Mouse (Mus musculus) lung, embryonic 14.5 days (tissue): ENCODE measurements around the gene Gm11567. TPM values are rescaled to one million over a fixed set of nuclear protein-coding genes. Genes with fewer than 3 reads are reported as not detected.

Source experiments
- ATAC-seq: fragments of 200-750 bp; cut with Nextera tagmentation; 2 replicates; pipeline ENCODE4 v1.8.0; 2017; ENCODE audit warnings: mild to moderate bottlenecking, moderate TSS enrichment, moderate library complexity; ENCODE audit not compliant: insufficient read depth
- DNase-seq: peaks from one replicate; pipeline ENCODE4 v3.0.0-alpha.2; 2015
- H3K27ac ChIP-seq: fragments of 300-500 bp; sonication (generic); 2 replicates; pipeline ENCODE4 v1.5.1; 2014; ENCODE audit warnings: low read depth, mild to moderate bottlenecking, moderate library complexity
- H3K27me3 ChIP-seq: fragments of 300-500 bp; sonication (generic); 2 replicates; pipeline ENCODE4 v1.6.1; 2014; ENCODE audit warnings: low read length, control low read depth; ENCODE audit not compliant: insufficient read depth
- H3K36me3 ChIP-seq: fragments of 300-500 bp; sonication (generic); 2 replicates; pipeline ENCODE4 v1.6.1; 2014; ENCODE audit warnings: control low read depth; ENCODE audit not compliant: insufficient read depth
- H3K4me1 ChIP-seq: fragments of 300-500 bp; sonication (generic); 2 replicates; pipeline ENCODE4 v1.6.1; 2014; ENCODE audit warnings: antibody characterized with exemption, control low read depth; ENCODE audit not compliant: insufficient read depth
- H3K4me2 ChIP-seq: fragments of 300-500 bp; sonication (generic); 2 replicates; pipeline ENCODE4 v1.6.1; 2014; ENCODE audit warnings: mild to moderate bottlenecking
- H3K4me3 ChIP-seq: fragments of 300-500 bp; sonication (generic); 2 replicates; pipeline ENCODE4 v1.5.1; 2014; ENCODE audit warnings: low read depth, low read length
- H3K9ac ChIP-seq: fragments of 300-500 bp; sonication (generic); 2 replicates; pipeline ENCODE4 v1.6.1; 2014
- H3K9me3 ChIP-seq: fragments of 300-500 bp; sonication (generic); 2 replicates; pipeline ENCODE4 v1.6.1; 2016; ENCODE audit warnings: low read depth, low read length, control low read depth
- CTCF ChIP-seq: IDR thresholded peaks from 2 replicates; pipeline ENCODE4 v1.5.1; 2016; ENCODE audit warnings: antibody characterized with exemption, low read depth
- WGBS: fragments of 180-500 bp; shearing (Covaris S2); extraction: QIAGEN DNeasy Blood & Tissue Kit; methylation state at CpG from one replicate; pipeline ENCODE4 v1.1.7; 2014; 5-methylcytosine and 5-hydroxymethylcytosine counted together
- polyA plus RNA-seq: library from polyadenylated mRNA; unstranded; fragments of >200 nt; fragmentation: Nextera tagmentation; extraction: Ambion mirVana; gene quantifications from 2 replicates; pipeline ENCODE4 v1.2.1, GENCODE M21; 2014

Gm11567 gene
- polyA plus RNA-seq, 1 experiment from 2014 or later, result not detected

GRCm38 (mm10) chr11:99907620-99908019, 28.6 kb downstream of the Gm11567 start, which contains the start of gene Krtap31-1:
Gene Krtap31-1 (plus strand): TSS chr11:99907920.
- H3K9ac ChIP-seq, result no peak within 1 kb of the TSS
- H3K4me2 ChIP-seq, result no peak within 1 kb of the TSS
- WGBS, result 77% methylated on average over 2 of the region's 2 CpGs
- H3K36me3 ChIP-seq, result no peaks in the 10 kb centered on the region
- no peaks in the 10 kb centered on the region for H3K9me3 ChIP-seq
- no peak within 1 kb of the TSS for H3K27ac ChIP-seq
- DNase-seq (no peak), ATAC-seq (no peak)
- H3K4me1 ChIP-seq, result no peaks in the 10 kb centered on the region
- H3K4me3 ChIP-seq, result no peak within 1 kb of the TSS
- TF ChIP-seq CTCF, result no peak
- no peaks in the 10 kb centered on the region for H3K27me3 ChIP-seq

- no peak within 1 kb of the TSS for H3K27ac ChIP-seq
- no peak for ATAC-seq
- 82% methylated on average over 3 of the region's 3 CpGs for WGBS
These were observed 35.5 kb downstream of the Gm11567 start, which contains the start of gene Gm11565 for GRCm38 (mm10) chr11:99914451-99914850. Gene Gm11565 (plus strand): TSS chr11:99914751.

More at GRCm38 (mm10) chr11:99914451-99914850, 35.5 kb downstream of the Gm11567 start, which contains the start of gene Gm11565:
- DNase-seq, result no peak
- no peak for TF ChIP-seq CTCF
- Histone ChIP-seq H3K4me3 (no peak within 1 kb of the TSS), H3K4me2 (no peak within 1 kb of the TSS), H3K27me3 (no peaks in the 10 kb centered on the region), H3K36me3 (no peaks in the 10 kb centered on the region), H3K9me3 (no peaks in the 10 kb centered on the region), H3K9ac (no peak within 1 kb of the TSS), H3K4me1 (no peaks in the 10 kb centered on the region)

Other genes with a start within 250 kb of the Gm11567 start
- not detected in 2 replicates for gene Krtap4-2, start 244.1 kb upstream of the Gm11567 start, polyA plus RNA-seq
- not detected in 2 replicates for gene Krtap4-7, start 235.1 kb upstream of the Gm11567 start, polyA plus RNA-seq
- gene Gm11555, start 229.0 kb upstream of the Gm11567 start, polyA plus RNA-seq, result not detected in 2 replicates
- gene Gm11563, start 220.2 kb upstream of the Gm11567 start, polyA plus RNA-seq, result not detected in 2 replicates
- not detected in 2 replicates for gene Krtap4-6, start 213.2 kb upstream of the Gm11567 start, polyA plus RNA-seq
- not detected in 2 replicates for gene Gm14190, start 188.4 kb upstream of the Gm11567 start, polyA plus RNA-seq
- not detected in 2 replicates for gene Gm14180, start 144.9 kb upstream of the Gm11567 start, polyA plus RNA-seq
- not detected in 2 replicates for gene Gm11595, start 106.3 kb upstream of the Gm11567 start, polyA plus RNA-seq
- gene Krtap4-8, start 98.5 kb upstream of the Gm11567 start, polyA plus RNA-seq, result not detected in 2 replicates
- gene Krtap4-9, start 94.0 kb upstream of the Gm11567 start, polyA plus RNA-seq, result not detected in 2 replicates
- not detected in 2 replicates for gene Gm11596, start 85.7 kb upstream of the Gm11567 start, polyA plus RNA-seq
- gene Gm11569, start 80.3 kb upstream of the Gm11567 start, polyA plus RNA-seq, result not detected in 2 replicates
- gene Gm11554, start 74.7 kb upstream of the Gm11567 start, polyA plus RNA-seq, result not detected in 2 replicates
- not detected in 2 replicates for gene Krtap4-13, start 69.3 kb upstream of the Gm11567 start, polyA plus RNA-seq
- not detected in 2 replicates for gene Gm11564, start 63.5 kb upstream of the Gm11567 start, polyA plus RNA-seq
- gene 2300003K06Rik, start 41.1 kb upstream of the Gm11567 start, polyA plus RNA-seq, result not detected in 2 replicates
- not detected in 2 replicates for gene Krtap4-16, start 27.6 kb upstream of the Gm11567 start, polyA plus RNA-seq
- gene Gm11568, start 21.3 kb upstream of the Gm11567 start, polyA plus RNA-seq, result not detected in 2 replicates
- gene Gm11559, start 14.7 kb upstream of the Gm11567 start, polyA plus RNA-seq, result not detected in 2 replicates
- gene Krtap9-1, start 5.8 kb upstream of the Gm11567 start, polyA plus RNA-seq, result not detected in 2 replicates
- gene Krtap31-1, start 28.7 kb downstream of the Gm11567 start, polyA plus RNA-seq, result not detected in 2 replicates
- gene Gm11565, start 35.6 kb downstream of the Gm11567 start, polyA plus RNA-seq, result not detected in 2 replicates
- gene Krtap31-2, start 57.1 kb downstream of the Gm11567 start, polyA plus RNA-seq, result not detected in 2 replicates
- gene Krtap9-5, start 69.3 kb downstream of the Gm11567 start, polyA plus RNA-seq, result not detected in 2 replicates
- not detected in 2 replicates for gene Krtap29-1, start 99.9 kb downstream of the Gm11567 start, polyA plus RNA-seq
- not detected in 2 replicates for gene Krtap16-1, start 107.4 kb downstream of the Gm11567 start, polyA plus RNA-seq
- gene Krtap17-1, start 114.8 kb downstream of the Gm11567 start, polyA plus RNA-seq, result 0.75 and 0.87 TPM in 2 replicates
- not detected in 2 replicates for gene Krt33a, start 137.0 kb downstream of the Gm11567 start, polyA plus RNA-seq
- not detected in 2 replicates for gene Krt33b, start 150.7 kb downstream of the Gm11567 start, polyA plus RNA-seq
- not detected in 2 replicates for gene Krt34, start 162.4 kb downstream of the Gm11567 start, polyA plus RNA-seq
- gene Krt31, start 171.4 kb downstream of the Gm11567 start, polyA plus RNA-seq, result not detected in 2 replicates
- gene Krt32, start 209.0 kb downstream of the Gm11567 start, polyA plus RNA-seq, result not detected in 2 replicates
- gene Krt35, start 217.1 kb downstream of the Gm11567 start, polyA plus RNA-seq, result not detected in 2 replicates
- gene Krt36, start 226.4 kb downstream of the Gm11567 start, polyA plus RNA-seq, result 0.11 TPM in 1 of 2 replicates, not detected in the other
- gene Krt13, start 242.4 kb downstream of the Gm11567 start, polyA plus RNA-seq, result 0.27 TPM in 1 of 2 replicates, not detected in the other